Mouse (Mus musculus) adrenal gland, adult (tissue): Measurements from ENCODE around the gene Capn13.
A peak's percentile ranks its signal among the peaks of the same experiment; 100 is the strongest.

Source experiments
- DNase-seq, 2 experiments: peaks; one replicate each; pipeline ENCODE4 v3.0.0; 2022 to 2023; ENCODE audit warnings: low spot score in 1 of 2; ENCODE audit not compliant: inconsistent age in 2 of 2

Capn13 gene

DNA sequence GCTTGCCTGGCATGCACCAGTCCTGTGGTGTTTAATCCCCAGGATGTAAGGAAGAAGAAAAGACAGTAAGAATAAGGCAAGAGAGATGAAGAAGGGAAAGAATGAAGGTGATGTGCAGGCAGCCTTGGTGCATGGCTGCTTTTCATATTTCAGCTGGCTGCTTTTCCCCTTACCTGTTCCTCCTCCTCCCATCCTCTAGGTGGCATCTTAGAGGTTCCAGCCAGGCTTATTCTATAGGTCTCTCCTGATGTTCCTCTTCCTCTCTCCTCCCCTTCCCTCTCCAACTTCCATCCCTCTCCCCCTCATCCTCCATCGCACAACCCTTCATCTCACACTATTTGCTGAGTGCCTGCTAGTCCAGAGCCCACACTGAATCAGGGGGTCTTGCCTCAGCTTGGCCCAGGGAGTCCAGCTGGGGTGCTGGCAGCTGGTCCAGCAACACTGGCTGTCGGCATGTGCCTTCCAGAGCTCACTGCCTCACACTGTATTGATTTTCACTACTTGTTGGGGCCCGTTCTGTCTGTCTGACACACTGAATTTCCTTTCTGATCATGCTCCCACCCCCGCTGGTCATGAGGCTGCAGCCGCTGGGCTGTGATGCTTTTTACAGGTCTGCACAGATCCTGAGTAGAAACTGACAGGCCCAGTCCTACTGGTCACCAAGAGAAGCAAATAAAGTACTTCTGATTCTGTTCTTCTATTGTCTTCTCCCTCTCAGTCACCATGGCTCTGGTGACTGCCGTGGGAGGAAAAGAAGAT lies 56.9 kb downstream of the Capn13 start:
- no peak for DNase-seq

DNA sequence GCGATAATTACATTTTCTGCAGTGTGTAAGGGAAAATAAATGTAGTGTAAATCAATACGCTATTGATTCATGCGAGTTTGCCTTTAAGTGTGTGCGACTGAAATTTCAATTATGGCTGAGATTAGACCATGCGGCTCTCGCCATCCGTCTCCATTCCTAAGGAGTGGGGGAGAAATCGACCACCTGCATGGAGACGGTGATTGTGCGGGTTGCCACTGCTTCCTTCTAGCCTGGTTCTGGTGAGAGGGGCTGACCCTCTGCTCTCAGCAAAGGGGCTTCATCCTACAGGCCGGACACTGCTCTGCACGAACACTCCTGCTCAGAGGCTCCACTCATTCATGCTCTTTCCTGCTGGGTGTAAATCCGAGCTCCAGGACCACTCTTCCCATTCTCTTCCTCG lies 58.0 kb downstream of the Capn13 start:
- DNase-seq: no peak

DNA sequence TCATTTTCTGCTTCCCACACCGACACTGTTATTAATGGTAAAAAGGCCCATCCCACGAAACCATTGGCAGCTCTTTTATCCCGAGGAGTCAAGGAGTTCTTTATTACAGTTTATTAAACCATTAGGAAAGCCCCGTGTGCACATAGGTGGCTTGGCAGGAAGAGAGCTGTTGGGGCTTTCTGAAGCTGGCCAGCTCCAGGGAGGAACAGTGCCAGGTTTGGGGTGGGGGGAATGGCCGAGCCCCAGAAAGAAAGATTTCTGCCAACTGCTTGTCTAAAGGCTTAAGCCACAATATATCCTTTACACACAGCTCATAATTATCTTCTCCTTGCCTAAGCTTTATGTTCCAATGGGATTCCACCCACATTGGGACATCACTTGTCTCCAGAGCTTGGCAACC lies 71.6 kb downstream of the Capn13 start:
- no peak for DNase-seq

DNA sequence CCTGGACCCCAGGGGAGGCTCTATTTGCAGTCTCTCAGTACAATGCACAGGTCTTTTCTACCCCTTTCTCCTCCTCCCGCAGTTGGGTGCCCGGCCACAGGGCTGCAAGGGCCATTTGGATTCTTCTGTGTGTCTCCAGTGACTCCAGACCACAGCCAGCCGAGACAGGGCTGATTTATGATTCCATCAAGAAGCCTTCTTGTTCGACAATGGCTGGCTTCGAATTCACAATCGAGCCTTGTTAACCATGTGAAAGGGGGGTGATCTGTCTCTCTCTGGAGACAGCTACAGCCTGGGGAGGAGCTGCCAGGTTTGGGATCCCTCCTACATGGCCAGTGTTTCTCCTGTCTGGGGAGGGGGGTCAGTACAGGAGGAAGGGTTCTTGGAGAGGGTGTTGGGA lies 75.4 kb downstream of the Capn13 start:
- DNase-seq: no peak

DNA sequence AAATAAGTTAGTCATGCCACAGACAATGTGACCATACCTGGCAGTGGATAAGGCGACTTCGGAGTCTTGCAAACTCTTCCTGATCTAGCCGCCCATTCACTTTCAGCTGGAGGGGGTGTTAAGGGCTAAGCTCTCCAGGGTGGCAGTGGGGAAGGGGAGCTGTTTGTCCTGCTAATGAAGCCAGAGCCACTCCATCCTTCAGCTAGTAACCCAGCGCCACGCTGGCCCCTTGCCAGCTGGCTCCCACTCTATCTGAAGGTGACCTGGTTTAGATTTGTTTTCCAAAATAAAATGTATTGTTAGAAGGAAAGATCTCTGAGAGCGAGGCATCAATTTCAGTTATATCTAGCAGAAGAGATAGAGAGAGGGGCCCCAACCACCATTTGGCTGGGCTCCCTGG lies 75.9 kb downstream of the Capn13 start:
- DNase-seq: peak in 1 of 2 experiments; percentile 27

DNA sequence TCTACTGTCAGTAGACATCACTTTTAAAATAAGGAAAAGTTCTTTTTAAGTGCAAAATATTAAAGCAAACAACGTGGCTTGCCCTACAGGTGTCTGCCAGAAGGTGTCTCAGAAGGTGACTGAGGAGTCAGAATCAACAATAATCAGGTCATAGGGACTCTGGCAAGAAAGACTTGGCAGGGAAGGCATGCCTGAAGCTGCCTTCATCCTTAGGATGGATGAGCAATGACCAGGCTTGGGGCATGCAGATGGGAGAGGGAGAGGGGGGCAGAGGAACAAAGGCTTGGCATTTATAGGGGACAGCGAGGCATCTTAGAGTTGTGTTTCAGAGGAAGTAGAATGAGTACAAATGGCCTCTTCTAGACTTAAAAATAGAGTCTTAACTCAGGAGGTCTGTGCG lies 76.7 kb downstream of the Capn13 start:
- no peak for DNase-seq

DNA sequence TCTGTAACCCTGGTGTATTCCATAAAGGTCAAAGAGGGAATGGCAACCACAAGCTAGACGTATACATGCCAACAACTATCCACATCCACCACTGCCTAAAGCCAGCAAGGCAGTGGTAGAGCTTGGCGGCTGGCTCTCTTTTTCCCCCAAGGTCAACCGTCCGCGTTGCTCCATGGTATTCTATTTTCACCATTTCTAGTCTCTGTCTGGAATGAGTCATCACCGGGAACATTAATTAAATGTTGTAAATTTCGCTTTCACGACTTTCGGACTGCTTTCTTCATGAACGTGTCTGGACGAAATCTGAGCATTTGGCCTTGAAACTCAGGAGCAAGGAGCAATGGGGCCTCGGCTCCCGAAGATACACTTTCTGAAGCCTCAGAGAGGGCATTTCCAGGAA lies 85.9 kb downstream of the Capn13 start:
- peak; percentile 38 to 85 for DNase-seq

DNA sequence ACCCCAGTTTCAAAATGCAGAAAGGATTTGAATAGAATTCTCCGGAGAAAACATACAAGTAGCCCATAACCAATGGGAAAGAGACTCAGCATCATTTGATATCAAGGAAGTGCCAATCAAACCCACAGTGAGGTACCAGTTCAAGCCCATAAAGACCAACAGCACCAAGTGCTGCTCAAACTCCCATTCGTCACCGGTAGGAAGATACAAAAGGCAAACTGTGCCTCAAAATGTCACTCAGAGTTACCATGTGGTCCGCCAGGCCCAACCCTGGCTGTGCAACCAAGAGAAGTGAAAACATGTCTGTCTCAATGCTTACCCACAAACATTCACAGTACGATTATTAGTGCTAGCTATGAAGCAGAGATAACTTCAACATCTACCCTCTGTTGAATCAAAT lies 89.2 kb downstream of the Capn13 start:
- DNase-seq: no peak

DNA sequence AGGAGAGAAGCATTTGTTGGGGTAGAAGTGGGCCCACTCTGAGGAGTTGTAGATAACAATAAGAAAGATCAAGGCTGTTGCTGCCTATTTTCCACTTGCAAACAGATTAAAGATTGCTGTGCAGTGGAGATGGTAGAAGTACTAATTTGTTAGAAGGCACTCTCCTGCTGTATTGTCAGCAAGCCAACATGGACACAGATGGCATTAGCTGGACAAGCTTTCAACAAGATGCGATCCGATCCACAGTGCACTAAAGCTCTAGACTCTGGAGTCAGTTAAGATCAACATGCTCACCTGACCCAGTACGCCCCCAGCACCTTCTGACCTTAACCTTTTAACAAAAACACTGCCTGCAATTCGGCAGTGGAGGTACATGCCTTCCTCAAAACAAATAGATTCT lies 92.0 kb downstream of the Capn13 start:
- DNase-seq: no peak

DNA sequence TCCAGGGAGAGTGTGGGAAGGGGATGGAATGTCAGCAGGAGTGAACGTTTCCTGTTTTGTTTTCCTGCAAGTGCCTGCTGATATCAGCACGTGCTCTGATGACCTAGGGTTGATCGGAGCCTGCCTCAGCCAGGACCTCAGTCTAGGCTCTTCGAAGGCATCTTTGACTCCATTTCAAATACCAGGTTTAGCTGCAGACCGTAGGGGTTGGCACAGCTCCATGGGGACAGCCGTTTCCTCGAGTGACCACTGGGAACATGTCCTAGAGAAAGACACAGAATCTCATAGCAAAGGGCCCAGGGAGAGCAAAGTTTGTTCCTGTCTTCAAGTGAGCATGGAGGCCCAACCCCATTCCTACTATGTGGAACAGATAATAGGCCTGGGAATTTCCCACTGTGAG lies 94.0 kb downstream of the Capn13 start:
- DNase-seq: no peak

DNA sequence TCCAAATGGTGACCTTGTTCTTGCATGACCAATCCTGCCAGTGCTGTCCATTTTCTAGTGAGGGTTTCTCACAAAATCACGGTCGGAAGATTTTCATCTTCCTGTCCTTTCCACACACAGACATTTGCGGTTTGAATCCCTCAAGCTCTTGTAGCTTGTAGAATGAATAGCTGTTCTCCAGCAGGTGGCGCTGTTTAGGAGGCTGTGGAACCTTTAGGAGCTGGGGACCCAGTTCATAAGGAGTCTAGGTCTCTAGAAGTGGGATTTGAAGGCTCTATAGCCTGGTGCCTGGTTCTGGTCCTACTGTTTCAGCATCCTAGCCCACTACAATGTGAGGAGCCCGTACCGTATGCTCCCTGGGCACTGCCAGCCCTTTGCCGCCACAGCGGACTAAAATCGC lies 95.0 kb downstream of the Capn13 start:
- peak; percentile 33 to 70 for DNase-seq

DNA sequence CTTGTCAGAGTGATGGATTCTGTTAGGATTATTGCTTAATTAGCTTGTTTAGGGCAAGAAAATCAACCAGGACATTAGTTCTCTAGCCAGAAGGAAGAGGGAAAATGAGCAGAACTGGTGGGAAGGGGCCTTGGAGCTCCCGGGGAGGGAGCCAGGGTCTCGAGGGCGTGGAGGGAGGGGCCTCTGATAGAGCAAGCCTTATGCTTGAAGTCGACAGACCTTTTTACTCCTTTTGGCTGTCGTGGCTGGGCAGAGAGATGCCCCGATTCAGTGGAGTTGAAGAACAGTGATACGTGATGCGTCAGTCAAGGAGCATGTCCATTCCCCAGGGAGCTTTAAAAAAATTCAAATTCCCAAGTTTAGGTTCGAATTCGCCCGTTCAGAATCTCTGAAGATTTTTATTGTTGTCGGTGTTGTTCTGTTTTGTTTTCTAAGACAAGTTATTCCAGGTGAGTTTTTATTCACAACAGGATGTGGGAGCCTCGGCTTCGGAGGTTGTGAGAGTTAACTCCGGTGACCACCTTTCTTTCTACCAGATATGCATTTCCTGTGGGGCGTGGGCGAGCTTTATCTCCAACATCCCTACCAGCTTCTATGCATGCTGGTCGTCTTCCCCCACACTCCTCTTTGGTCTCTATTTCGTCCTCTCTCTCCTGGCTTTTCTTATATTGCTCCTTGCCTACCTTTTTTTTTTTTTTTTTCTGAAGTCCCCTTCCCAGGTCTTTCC lies 96.4 kb downstream of the Capn13 start:
- no peak for DNase-seq

DNA sequence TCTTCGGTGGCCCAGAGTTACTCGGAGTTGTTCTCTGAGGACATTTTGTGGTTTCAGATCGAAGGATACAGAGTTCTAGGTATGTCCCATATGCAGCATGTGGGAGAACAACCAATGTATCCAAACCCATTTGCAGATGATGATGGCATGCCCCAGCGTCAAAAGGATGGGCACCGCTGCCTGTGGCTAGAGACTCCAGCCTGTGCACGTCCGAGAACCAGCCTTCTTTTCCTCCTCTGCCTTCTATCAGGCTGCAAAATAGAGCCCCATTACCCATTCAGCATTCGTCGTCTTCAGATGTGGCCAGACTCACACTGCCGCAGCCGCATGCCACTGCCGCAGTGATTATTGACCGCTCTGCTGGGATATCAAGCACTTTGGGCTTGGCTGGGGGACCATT lies 97.0 kb downstream of the Capn13 start:
- DNase-seq: no peak

DNA sequence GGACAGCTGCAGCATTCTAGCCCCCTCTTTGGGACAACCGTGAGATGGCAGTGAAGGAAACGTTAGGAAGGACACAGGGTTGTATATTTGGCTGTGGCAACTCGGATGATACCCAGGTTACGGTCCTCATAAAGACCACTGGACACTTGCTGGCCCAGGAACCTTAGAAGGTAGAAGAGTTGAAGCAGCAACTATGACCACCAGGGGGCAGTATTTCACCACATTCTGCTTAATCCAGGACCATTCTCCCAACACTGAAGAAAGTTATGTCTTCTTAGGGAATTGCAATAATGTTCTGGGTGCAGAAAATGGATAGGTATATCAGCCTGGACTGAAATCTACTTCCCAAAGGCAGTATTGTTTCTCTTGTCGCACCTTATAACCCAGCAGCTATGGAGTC lies 97.4 kb downstream of the Capn13 start:
- peak; percentile 54 to 88 for DNase-seq

DNA sequence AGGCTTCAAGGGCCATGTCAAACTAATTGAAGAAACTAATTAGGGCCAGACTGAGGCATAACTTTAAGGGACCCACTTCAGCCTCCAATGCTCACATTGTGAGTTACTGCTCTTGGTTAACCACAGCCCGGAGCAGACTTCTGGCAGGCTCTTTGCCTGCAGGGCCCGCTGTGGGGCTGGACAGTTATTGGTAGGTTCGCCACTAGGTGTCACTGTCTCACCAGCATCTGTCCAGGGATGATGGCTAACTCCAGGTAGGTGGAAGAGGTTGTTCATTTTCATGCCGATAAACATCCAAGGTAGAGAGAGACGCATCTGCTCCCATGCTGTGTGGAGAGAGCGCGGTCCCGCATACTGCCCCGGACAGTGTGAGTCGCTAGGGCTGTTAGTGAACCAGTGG lies 98.6 kb downstream of the Capn13 start:
- peak; percentile 75 to 90 for DNase-seq

DNA sequence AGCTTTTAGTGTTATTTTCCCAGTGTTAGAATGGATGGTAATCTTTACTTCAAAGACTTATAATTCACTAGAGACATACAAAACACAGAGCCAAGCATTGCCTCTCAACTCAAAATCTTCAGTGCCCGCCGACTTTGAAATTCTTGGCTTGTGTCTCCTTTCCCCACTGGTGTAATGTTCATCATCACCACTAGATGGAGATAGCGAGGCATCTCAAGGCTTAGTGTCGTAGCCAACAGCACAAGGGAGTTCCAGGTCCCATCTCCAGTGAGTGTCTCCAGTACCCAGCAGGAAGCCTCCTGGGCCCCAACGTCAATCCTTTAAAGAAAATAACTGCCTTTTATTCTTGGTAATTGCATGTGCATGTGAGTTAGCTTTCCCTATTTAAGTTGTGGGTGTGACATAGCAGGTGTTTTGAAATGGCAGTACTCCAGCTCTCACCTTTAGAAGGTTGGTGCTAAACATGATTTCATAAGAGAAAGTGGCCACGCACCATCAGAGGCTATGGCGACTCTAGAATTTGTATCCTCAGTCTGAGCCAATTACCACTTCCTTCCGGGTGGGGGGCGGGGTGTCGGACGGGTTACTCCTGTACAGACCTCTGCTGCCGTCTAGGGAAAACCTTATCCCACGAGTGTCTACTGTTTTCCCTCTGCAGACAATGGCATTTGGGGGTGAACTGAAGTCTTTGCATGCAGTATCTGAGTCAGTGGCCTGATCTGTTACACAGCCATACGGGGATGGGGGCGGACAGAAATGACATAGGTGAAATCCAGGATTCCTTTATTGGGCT lies 99.2 kb downstream of the Capn13 start:
- peak; percentile 51 to 91 for DNase-seq

DNA sequence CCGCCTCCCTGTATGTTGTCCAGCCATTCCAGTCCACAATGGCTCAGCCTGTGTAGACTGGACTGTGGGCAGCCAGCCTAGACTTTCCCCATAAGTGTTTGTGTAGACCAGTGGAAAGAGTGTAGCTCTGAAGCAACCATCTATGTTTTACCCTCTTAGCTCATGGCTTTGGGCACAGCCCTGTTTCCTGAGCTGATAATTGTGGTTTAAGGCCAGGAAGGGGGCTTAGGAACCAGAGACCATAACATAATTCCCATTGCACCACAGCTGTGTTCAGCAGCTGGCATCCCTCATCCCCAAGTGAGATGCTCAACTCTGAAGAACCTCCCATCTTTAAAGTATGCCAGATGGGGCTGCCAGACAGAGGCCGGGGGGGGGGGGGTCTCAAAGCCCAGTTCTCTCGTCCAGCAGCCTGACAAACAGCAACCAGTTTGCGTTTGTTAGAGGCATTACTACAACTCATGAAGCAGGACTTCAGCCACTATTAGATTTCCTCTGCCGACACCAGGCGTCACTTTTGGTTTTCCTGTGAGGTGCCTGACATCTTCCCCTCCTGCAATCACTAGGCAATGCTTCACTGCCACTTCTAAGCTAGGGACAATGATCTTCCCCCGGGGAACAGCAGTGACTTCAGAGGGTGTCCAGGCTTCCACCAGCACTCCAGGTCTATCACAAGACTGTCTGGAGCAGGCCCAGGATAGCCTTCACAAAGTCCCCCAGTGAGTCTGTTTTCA lies 100.4 kb downstream of the Capn13 start:
- DNase-seq: no peak

DNA sequence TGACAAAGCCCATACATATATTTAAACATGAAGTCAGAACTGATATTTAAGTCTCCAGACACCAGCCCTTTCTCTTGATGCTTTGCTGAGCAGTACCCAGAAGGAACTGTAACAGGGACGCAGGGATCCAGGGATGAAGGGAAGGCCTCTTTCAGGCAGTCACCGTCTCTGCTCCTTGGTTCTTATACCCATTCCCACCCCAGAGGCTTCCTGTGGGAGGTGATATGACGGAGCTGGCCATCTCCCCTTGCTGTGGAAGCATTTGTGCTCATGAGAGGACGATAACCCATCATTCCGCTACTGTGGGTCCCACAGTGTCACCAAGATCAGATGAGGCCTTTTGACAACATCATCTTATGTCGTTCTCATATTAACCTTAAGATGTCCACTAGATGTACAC lies 101.7 kb downstream of the Capn13 start:
- no peak for DNase-seq

DNA sequence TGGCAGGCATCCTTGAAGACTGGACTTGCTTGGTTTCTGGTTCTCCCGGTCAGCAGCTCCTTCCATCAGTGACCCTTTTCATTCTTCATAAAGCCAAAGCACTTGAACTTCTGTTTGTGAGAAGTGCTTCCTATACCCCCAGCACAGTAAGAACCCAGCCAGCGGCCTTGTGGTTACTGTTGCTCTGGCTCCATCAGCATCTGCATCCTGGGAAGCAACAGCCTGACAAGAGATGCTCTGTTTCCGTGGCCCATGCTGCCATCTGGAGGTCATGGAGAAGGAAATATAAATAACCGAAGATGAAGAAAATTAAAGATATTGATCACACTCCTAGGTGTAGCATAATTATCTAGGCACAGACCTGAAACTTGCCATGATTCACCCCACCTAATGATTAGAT lies 103.8 kb downstream of the Capn13 start:
- peak; percentile 57 to 81 for DNase-seq

DNA sequence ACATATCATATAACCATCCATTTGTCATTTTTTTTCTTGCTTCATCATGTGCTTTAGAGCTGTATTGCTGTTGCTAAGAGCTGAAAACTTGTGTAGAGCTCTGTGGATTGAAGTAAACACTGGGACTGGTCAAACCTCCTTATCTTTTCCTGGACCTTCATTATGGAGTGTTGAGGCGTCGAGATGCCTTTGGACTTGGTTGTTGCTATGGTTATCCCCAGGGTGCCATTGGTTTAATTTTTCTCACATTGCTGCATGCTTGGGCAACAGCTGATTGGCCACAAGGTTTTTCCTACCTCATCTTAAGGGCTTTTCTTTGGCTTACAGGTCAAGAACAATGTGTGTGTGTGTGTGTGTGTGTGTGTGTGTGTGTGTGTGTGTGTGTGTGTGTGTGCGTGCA lies 107.4 kb downstream of the Capn13 start:
- no peak for DNase-seq

DNA sequence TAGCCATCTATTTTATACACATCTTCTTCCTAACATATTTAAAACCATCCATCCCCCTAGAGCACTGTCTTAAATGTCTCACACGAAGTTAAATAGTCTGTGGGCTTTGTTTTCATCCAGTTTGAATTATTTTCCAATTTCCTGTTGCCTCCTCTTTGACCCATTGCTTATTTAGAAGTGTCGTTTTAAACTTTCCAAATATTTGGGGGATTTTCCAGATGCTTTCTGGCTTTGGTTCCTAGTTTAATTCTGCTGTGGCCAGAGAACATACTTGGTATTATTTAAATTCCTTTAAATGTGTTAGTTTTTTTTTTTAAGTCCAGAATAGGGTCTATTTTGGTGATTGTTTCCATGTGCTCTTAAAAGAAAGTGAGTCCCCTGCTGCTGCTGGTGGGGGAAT lies 116.4 kb downstream of the Capn13 start:
- no peak for DNase-seq
